Mouse (Mus musculus) lung, postnatal 0 days (tissue): Measurements from ENCODE around the gene Dhx40.

Experiments used
- CTCF ChIP-seq: IDR thresholded peaks from 2 replicates; pipeline ENCODE4 v1.5.1; 2016; ENCODE audit warnings: antibody characterized with exemption, mild to moderate bottlenecking
- EP300 ChIP-seq: IDR thresholded peaks from 2 replicates; pipeline ENCODE4 v1.6.1; 2016; ENCODE audit warnings: antibody characterized with exemption, mild to moderate bottlenecking, control low read depth

GRCm38 (mm10) chr11:86719390-86719789 lies 88.2 kb downstream of the Dhx40 start:
- TF ChIP-seq CTCF (no peak), EP300 (no peak)
